Mouse (Mus musculus) layer of hippocampus, adult 9-11 months (tissue): ENCODE measurements around the gene Kcnk5.

ENCODE experiments used
- DNase-seq: peaks from one replicate; pipeline ENCODE4 v3.0.0; 2022

Gene Kcnk5

DNA sequence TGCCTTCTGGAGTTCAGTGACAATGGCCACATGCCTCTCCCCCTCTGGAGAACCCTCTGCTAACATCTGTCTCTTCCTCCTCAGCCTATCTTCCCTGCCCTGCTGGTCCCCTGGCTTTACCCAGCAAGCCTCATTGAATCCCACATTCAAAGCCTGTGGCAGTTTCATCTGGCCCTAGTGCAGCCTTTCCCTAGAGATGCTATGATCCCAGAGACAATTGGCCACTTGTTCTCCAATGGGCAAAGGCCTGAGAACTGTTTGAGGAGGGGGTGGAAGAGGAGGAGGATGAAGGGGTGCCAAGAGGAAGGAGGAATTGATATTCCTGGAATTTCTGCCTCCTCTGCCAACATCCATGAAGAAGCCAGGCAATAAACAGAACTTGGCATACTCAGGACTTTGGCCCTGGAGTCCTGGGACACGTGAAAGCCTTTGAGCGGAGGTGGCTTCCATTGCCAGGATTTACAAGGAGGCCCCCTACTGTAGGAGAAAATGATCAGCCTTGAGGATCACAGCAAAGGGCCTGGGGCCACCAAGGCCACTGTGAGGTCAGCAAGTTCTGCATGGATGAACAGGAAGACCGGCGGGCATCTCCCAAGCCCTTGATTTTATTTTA lies 11.6 kb upstream of the Kcnk5 start:
- peak; percentile 6 for DNase-seq

DNA sequence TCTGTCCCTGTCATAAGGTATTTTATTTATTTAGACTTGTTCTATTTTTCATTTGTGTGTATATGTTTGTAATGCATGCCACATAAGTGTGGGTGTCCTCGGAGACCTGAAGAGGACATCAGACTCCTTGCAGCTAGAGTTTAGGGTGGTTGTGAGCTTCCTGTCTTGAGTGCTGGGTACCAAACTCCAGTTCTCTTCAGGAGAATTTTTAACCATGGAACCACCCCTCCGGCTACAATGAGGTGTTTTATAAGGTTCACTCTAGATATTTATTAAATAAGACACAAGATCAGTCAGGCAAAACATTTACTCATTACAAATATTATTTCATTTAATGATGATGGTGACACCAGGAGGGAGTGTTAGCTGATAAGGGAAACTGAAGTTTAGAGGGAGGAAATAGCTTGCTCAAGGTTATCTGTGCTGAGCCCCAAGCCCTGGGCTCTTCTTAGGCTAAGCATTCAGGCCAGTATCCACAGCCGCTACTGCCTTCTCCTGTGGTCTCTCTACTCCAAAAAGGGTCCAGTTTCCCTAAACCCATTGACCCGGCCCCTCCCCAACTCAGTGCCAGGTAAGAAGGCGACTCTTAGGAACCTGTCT lies 9.6 kb upstream of the Kcnk5 start:
- DNase-seq, result no peak

GRCm38 (mm10) chr14:20189751-20190150 lies 8.1 kb upstream of the Kcnk5 start:
- DNase-seq, result no peak

GRCm38 (mm10) chr14:20185426-20185825 lies 3.8 kb upstream of the Kcnk5 start:
- DNase-seq, result no peak

- DNase-seq, result no peak
Measured at GRCm38 (mm10) chr14:20183701-20184100, 2.1 kb upstream of the Kcnk5 start.

GRCm38 (mm10) chr14:20182596-20182995 lies 987 bp upstream of the Kcnk5 start:
- no peak for DNase-seq

- DNase-seq, result no peak
Measured at GRCm38 (mm10) chr14:20180751-20181162, 852 bp downstream of the Kcnk5 start.

GRCm38 (mm10) chr14:20180304-20180703 lies 1.3 kb downstream of the Kcnk5 start:
- DNase-seq, result no peak

DNA sequence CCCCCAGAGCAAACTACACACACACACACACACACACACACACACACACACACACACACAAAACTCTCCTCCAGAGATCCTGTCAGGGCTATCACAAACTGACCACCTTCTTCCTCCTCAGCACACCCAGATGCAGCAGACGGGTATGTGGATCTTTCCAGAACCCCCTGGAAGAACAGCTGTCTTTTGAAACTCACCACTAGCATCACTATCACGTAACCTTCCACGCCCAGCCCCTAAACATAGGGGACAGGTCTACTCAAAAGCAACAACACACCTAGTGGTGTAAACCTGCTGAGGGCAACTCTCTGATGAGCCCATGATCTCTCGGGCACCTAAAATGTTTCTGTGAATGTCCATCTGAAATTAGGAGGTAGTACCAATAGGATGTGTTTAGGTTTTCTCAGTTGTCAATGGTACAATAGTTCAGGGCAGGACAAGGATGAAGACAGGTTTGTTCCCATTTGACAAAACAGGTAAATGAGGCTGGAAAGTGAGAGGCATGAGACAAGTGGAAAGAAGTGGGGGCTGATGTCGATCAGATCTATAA lies 1.8 kb downstream of the Kcnk5 start:
- no peak for DNase-seq

GRCm38 (mm10) chr14:20179080-20179479 lies 2.5 kb downstream of the Kcnk5 start:
- DNase-seq, result no peak

- DNase-seq, result no peak
Measured at GRCm38 (mm10) chr14:20178593-20178992, 3.0 kb downstream of the Kcnk5 start.

DNA sequence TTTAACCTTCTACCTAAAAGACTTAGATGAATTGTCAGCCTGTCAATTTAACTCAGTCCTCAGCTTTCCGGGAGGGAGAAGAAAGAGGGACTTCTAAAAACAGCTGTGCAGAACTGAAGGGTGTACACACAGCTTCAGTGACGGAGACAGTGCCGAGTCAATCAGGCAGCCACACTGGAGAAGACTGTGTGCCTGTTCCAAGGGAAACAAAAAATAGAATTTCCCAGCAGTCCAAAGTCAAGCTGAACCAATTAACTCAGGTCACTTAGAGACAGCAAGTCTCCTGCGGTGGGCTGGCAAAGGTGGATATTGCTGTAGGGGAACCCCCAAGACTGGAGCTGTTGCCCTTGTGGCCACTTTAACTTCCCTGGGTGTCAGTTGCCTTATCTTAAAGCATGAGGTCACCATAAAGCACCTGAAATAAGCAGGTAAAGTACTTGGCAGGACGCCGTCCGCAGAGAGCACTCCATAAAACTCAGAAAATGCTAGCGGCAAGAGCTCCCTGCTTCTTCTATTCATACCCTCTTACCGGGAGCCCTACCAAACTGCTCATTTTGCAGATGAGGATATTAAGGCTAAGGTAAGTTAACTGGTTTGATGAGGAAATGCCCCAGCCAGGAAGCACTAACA lies 4.0 kb downstream of the Kcnk5 start:
- DNase-seq, result no peak

DNA sequence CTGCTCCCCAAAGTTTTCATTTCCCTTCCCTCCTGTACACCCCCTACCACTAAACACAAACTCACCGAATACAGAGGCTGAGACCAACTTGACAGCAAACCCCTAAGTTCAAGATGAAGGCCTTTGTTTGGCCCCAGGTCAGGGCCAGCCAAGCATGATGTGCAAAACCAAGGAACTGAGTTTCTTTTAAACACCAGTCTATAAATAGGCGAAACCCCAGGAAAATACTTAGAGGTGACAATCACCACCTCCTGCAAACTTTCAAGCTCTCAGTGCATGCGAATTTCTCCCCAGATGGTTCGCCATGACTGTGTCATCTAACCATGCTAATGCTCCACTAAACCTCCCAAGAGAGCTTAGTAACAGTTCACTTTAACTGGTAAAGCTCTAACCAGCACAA lies 5.9 kb downstream of the Kcnk5 start:
- no peak for DNase-seq

DNA sequence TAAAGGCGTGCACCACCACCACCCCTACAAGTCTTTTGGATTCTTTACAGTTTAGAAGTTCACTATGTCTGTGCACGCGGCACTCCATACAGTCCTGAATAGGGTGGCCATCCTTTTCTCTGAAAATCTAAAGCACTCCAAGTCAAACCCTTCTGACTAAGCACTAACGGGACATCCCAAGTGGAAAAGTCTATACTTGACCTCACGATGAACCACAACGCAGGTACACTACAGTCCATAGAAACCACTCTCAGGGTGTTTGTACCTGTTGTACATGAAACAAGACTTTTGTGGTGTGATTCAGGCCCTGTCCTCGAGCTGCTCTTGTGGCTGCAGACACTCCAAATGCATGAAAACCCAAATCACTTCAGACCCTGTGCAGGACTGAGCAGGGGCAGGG lies 6.5 kb downstream of the Kcnk5 start:
- DNase-seq, result no peak

GRCm38 (mm10) chr14:20174696-20175095 lies 6.9 kb downstream of the Kcnk5 start:
- DNase-seq, result no peak

DNA sequence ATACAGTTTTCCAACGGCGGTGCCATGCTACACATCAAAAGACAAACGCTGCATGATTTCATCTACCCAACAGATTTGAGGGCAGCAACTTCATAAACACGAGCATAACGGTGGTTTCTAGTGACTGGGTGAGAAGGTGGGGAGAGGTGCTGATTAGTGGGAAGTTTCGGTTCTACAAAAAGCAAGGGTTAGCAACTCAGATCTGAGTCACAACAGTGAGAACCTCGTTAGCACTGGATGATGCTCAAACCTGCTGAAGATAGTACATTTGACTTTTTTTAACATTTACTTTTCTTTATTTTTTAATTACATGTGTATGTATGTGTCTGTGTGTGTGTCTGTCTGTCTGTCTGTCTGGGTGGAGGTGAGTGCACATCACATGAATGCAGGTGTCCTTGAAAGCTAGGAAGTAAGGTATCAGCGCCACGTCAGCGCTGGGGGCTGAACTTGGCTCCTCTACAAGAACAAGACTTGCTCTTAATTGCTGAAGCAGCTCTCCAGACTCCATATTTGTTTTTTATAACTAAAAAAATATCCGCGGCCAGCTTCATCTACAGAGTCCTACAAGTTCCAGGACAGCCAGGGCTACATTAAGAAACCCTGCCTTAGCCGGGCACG lies 7.6 kb downstream of the Kcnk5 start:
- no peak for DNase-seq

- DNase-seq, result no peak
Measured at GRCm38 (mm10) chr14:20172924-20173323, 8.7 kb downstream of the Kcnk5 start.

GRCm38 (mm10) chr14:20172509-20172908 lies 9.1 kb downstream of the Kcnk5 start:
- DNase-seq, result no peak

GRCm38 (mm10) chr14:20171840-20172239 lies 9.8 kb downstream of the Kcnk5 start:
- no peak for DNase-seq

DNA sequence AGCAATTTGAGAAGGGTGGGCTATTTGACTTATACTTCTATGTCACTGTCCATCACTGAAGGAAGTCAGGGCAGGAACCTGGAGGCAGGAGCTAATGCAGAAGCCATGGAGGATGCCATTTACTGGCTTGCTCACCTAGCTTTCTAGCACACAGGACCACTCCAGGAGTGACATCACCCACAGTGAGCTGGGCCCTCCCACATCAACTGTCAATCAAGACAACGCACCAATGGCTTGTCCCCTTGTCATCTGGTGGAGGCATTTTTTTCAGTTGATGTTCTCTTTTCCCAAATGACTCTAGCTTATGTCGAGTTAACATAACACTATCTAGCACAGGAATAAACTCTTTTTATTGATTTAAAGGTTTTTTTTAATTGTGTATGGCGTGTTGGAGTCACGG lies 12.4 kb downstream of the Kcnk5 start:
- DNase-seq, result no peak

DNA sequence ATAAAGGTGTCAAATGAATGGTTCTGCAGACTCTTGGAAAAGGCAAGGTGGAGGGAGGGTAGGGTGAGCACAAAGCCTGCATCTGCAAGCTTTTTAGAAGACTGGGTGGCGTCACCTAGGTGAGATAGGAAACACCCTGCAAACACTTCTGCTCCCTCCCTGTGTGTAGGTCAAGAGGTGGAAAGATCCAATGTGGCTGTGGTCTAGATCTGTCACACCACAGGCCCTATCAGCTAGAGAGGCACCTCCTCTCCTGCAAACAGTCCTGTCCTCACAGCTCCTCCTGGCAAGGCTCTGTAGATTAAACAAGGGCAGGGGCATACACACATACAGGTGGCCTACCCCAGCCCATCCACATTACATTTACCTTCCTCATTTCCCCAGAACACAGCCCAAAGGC lies 13.1 kb downstream of the Kcnk5 start:
- no peak for DNase-seq

GRCm38 (mm10) chr14:20168054-20168453 lies 13.6 kb downstream of the Kcnk5 start:
- no peak for DNase-seq

DNA sequence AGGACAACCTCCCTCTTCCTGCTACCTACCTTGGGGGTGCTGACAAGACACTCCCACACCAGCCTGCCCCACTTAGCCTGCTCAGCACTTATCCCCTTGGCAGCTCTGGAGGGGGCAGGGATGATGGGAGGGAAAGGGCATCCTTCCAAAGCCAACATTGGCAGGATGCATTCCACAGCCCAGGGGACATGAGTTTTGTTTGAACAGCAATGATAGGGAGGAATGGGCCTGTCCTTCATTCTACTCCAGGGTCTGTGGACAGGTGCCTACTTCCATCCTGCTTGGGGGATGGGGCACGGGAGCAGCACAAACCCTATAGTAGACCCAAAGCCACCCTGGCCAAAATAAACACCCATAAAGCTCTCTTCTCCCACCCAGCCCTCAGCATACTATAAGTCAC lies 16.2 kb downstream of the Kcnk5 start:
- DNase-seq, result no peak

GRCm38 (mm10) chr14:20164438-20164837 lies 17.2 kb downstream of the Kcnk5 start:
- no peak for DNase-seq
